Mouse (Mus musculus) cortical plate, adult 2 months (tissue): ENCODE data around the gene Togaram1. TPM values are rescaled to one million over a fixed set of nuclear protein-coding genes. Genes with fewer than 3 reads are reported as not detected.

Source experiments
- H3K27ac ChIP-seq: fragments of 200-500 bp; 2 replicates; pipeline ENCODE4 v1.5.1; 2012; ENCODE audit warnings: low read length, control low read depth, inconsistent platforms; ENCODE audit not compliant: insufficient read depth
- H3K4me1 ChIP-seq: fragments of 200-500 bp; 2 replicates; pipeline ENCODE4 v1.6.1; 2011; ENCODE audit warnings: low read length; ENCODE audit not compliant: control insufficient read depth, insufficient read depth
- H3K4me3 ChIP-seq: fragments of 200-500 bp; 2 replicates; pipeline ENCODE4 v1.5.1; 2011; ENCODE audit warnings: mild to moderate bottlenecking, low read length, control low read depth; ENCODE audit not compliant: insufficient read depth
- CTCF ChIP-seq: fragments of 200-500 bp; IDR thresholded peaks from 2 replicates; pipeline ENCODE4 v1.5.1; 2011; ENCODE audit warnings: mild to moderate bottlenecking, control low read depth, low read length; ENCODE audit not compliant: insufficient read depth; ENCODE audit errors: extremely low read depth
- POLR2A ChIP-seq: fragments of 200-500 bp; IDR thresholded peaks from 2 replicates; pipeline ENCODE4 v1.6.1; 2011; ENCODE audit warnings: mild to moderate bottlenecking, low read length, control low read depth; ENCODE audit not compliant: insufficient read depth; ENCODE audit errors: extremely low read depth
- polyA plus RNA-seq: library from polyadenylated mRNA; depleted of rRNA; stranded (reverse); fragments of >200 nt; gene quantifications from 2 replicates; pipeline ENCODE4 v1.2.3, GENCODE M21; 2012

Togaram1 gene
- polyA plus RNA-seq, 1 experiment = 24.2 TPM

DNA sequence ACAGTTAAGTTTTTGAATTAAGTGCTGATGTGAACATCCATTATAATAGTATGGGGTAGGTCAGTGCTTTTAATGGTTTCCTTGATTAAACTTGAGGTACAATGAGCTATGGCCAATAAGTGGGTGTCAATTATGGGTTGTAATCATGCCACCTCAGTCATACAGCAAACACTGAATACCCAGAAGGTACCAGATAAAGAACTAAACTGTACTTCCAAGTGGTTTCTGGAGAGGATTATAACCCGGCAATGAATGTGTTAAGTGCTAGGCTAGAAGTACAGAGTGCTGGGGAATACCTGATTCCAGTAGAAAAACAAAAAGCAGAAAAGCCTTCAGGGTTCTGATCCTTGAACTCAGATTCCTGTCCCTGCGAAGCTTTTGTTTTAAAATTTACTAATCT lies 2.5 kb downstream of the Togaram1 start:
- peak overlapping the region; percentile 55 for H3K4me3 ChIP-seq
- H3K4me1 ChIP-seq = peaks cover 9% of the 10 kb centered on the region; the same call in 1 of the 2 replicates
- no peak for TF ChIP-seq POLR2A
- TF ChIP-seq CTCF = no peak
- H3K27ac ChIP-seq = no peak overlapping the region

GRCm38 (mm10) chr12:64971399-64971798 lies 5.8 kb downstream of the Togaram1 start:
- Histone ChIP-seq H3K4me3 (no peak overlapping the region; the same call in 1 of the 2 replicates), H3K4me1 (peaks cover 10% of the 10 kb centered on the region; the same call in 1 of the 2 replicates), H3K27ac (no peak overlapping the region)
- TF ChIP-seq POLR2A = no peak

GRCm38 (mm10) chr12:64972063-64972462 lies 6.5 kb downstream of the Togaram1 start:
- no peak for TF ChIP-seq CTCF
- TF ChIP-seq POLR2A = no peak
- peaks cover 10% of the 10 kb centered on the region; the same call in 1 of the 2 replicates for H3K4me1 ChIP-seq
- H3K4me3 ChIP-seq = no peak overlapping the region; the same call in 1 of the 2 replicates
- H3K27ac ChIP-seq = no peak overlapping the region

- TF ChIP-seq POLR2A = no peak
- no peak for TF ChIP-seq CTCF
- H3K4me1 ChIP-seq = peaks cover 8% of the 10 kb centered on the region; the same call in 1 of the 2 replicates
- H3K4me3 ChIP-seq = no peak overlapping the region
- H3K27ac ChIP-seq = no peak overlapping the region
These were observed 10.0 kb downstream of the Togaram1 start for GRCm38 (mm10) chr12:64975558-64975957.

DNA sequence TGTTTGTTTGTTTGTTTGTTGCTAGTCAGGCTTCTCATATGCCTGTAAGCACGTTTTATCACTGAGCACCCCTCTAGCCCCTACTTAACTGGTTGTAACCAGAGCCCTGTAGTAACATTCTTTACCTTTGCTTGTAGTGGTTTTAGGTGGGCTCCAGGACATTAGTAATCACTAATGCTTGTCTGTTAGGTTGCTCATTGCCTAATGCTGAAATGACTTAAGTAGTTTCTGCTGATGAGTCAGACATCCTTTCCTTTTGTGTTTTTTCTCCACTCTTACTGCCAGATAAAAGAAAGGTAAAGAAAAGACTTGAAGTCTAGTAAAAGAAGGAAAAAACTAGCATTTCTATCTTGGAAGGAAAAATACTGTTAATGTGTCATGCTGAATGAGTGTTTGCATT lies 10.6 kb downstream of the Togaram1 start:
- no peak overlapping the region for H3K27ac ChIP-seq
- H3K4me1 ChIP-seq = peaks cover 6% of the 10 kb centered on the region; the same call in 1 of the 2 replicates
- H3K4me3 ChIP-seq = no peak overlapping the region
- TF ChIP-seq CTCF (no peak), POLR2A (no peak)

GRCm38 (mm10) chr12:64977518-64977917 lies 11.9 kb downstream of the Togaram1 start:
- TF ChIP-seq POLR2A (no peak), CTCF (no peak)
- H3K4me1 ChIP-seq = peaks cover 1% of the 10 kb centered on the region; the same call in 1 of the 2 replicates
- no peak overlapping the region for H3K27ac ChIP-seq
- no peak overlapping the region for H3K4me3 ChIP-seq

DNA sequence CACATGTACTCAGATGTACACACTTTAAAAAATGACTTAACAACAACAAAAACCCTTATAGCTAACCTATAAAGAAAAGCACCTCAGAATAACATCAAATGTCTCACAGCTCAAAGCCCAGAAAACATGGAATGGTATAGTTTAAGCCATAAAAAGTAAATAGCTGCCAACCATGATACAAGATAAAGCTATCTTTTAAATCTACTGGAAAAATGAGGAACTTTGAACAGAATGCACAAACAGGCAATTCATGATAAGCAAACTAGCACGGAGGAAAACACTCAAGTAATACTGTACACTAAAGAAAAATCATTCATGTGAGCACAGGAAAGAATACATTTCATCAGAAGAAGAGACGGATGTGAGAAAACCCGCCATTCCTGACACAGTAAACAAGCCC lies 42.1 kb downstream of the Togaram1 start:
- H3K4me1 ChIP-seq = no peaks in the 10 kb centered on the region
- H3K27ac ChIP-seq = no peak overlapping the region
- TF ChIP-seq CTCF = no peak
- no peak for TF ChIP-seq POLR2A
- no peak overlapping the region for H3K4me3 ChIP-seq

DNA sequence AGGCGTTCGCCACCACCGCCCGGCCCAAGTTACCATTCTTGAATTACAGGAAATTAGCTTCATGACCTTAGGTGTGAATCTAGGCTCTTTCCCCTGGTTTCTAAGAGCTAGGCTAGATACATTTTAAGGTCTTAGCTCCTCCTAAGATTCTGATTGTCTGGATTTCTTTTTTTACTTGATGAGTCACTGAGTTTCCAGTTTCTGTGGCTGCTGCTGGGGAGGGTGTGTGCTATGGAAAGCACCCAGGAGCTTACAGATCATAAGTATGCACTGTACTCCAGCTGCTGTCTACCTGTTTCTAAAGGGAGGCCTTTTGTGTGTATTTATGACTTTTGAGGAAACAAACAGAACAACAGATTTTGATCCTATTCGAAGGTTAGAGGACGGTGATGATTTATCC lies 57.2 kb downstream of the Togaram1 start:
- H3K4me3 ChIP-seq = no peak overlapping the region
- TF ChIP-seq POLR2A = no peak
- TF ChIP-seq CTCF = no peak
- H3K4me1 ChIP-seq = no peaks in the 10 kb centered on the region
- H3K27ac ChIP-seq = no peak overlapping the region

GRCm38 (mm10) chr12:65035839-65036189 lies 70.2 kb downstream of the Togaram1 start:
- Histone ChIP-seq H3K4me3 (peak overlapping the region; percentile 93), H3K4me1 (peaks cover 4% of the 10 kb centered on the region; the same call in 1 of the 2 replicates), H3K27ac (peak overlapping the region; percentile 98; the same call in 1 of the 2 replicates)
- TF ChIP-seq POLR2A = no peak
- no peak for TF ChIP-seq CTCF

GRCm38 (mm10) chr12:65036190-65036870 lies 70.7 kb downstream of the Togaram1 start, which contains the start of gene Prpf39:
TSS of gene Prpf39 (plus strand) at chr12:65036333.
- H3K4me1 ChIP-seq = peaks cover 4% of the 10 kb centered on the region; the same call in 1 of the 2 replicates
- TF ChIP-seq POLR2A = peak; percentile 72; the same call in 1 of the 2 replicates
- no peak for TF ChIP-seq CTCF
- H3K4me3 ChIP-seq = peak within 1 kb of the TSS; percentile 93
- peak within 1 kb of the TSS; percentile 98 for H3K27ac ChIP-seq
